Mouse (Mus musculus) MEL (cell line): Measurements from ENCODE around the gene Dnase2b. TPM values are rescaled to one million over a fixed set of nuclear protein-coding genes. Genes with fewer than 3 reads are reported as not detected.

Source experiments
- DNase-seq: peaks from one replicate; pipeline ENCODE4 v3.0.0; 2011; ENCODE audit warnings: low read depth, low spot score
- H3K27ac ChIP-seq: 2 replicates; pipeline ENCODE4 v1.5.1; 2012; ENCODE audit warnings: low read depth, mild to moderate bottlenecking, control low read depth, low read length, moderate library complexity; ENCODE audit not compliant: control insufficient read depth
- H3K27me3 ChIP-seq, 2 experiments: fragments of 150-350 bp in 1 of 2; sonication (generic) in 1 of 2; 2 replicates each; pipeline ENCODE4 v1.6.1; 2012; ENCODE audit warnings: low read length in 2 of 2, mild to moderate bottlenecking in 2 of 2, improper control_type of control experiment in 1 of 2, moderate library complexity in 1 of 2; ENCODE audit not compliant: insufficient read depth in 2 of 2, control insufficient read depth in 1 of 2
- H3K36me3 ChIP-seq, 2 experiments: 2 replicates each; pipeline ENCODE4 v1.6.1; 2012 to 2014; ENCODE audit warnings: low read length in 2 of 2, improper control_type of control experiment in 1 of 2, inconsistent platforms in 1 of 2, mild to moderate bottlenecking in 1 of 2; ENCODE audit not compliant: insufficient read depth in 2 of 2, control insufficient read depth in 1 of 2
- H3K4me1 ChIP-seq, 2 experiments: fragments of 150-350 bp in 1 of 2; sonication (generic) in 1 of 2; 2 replicates each; pipeline ENCODE4 v1.6.1; 2012; ENCODE audit warnings: low read length in 2 of 2, improper control_type of control experiment in 1 of 2, mild to moderate bottlenecking in 1 of 2; ENCODE audit not compliant: insufficient read depth in 2 of 2, control insufficient read depth in 1 of 2
- H3K4me3 ChIP-seq, 2 experiments: fragments of 150-350 bp in 1 of 2; sonication (generic) in 1 of 2; 2 replicates each; pipeline ENCODE4 v1.5.1; 2012; ENCODE audit warnings: low read depth in 2 of 2, low read length in 2 of 2, mild to moderate bottlenecking in 2 of 2, moderate library complexity in 2 of 2, control low read depth in 1 of 2, improper control_type of control experiment in 1 of 2; ENCODE audit not compliant: control insufficient read depth in 1 of 2, insufficient read depth in 1 of 2
- H3K79me2 ChIP-seq: 2 replicates; pipeline ENCODE4 v1.6.1; 2012; ENCODE audit warnings: mild to moderate bottlenecking, low read length, moderate library complexity; ENCODE audit not compliant: control insufficient read depth, poor library complexity, insufficient read depth
- H3K9ac ChIP-seq: 2 replicates; pipeline ENCODE4 v1.6.1; 2012; ENCODE audit warnings: low read depth, mild to moderate bottlenecking, control low read depth, low read length, moderate library complexity; ENCODE audit not compliant: control insufficient read depth, poor library complexity, severe bottlenecking
- H3K9me3 ChIP-seq: fragments of 150-350 bp; sonication (generic); replicated peaks from 2 replicates; pipeline ENCODE4 v1.6.1; 2012; ENCODE audit warnings: mild to moderate bottlenecking, low read length, improper control_type of control experiment, moderate library complexity; ENCODE audit not compliant: insufficient read depth
- ELF1 ChIP-seq: IDR thresholded peaks from 2 replicates; pipeline ENCODE4 v1.6.1; 2014; ENCODE audit warnings: low read depth, mild to moderate bottlenecking, inconsistent platforms, low read length, improper control_type of control experiment, moderate library complexity
- MYC ChIP-seq: IDR thresholded peaks from 2 replicates; pipeline ENCODE4 v1.6.1; 2011; ENCODE audit warnings: low read depth, mild to moderate bottlenecking, low read length, improper control_type of control experiment, moderate library complexity
- RCOR1 ChIP-seq: IDR thresholded peaks from 2 replicates; pipeline ENCODE4 v1.6.1; 2012; ENCODE audit warnings: low read depth, mild to moderate bottlenecking, inconsistent platforms, low read length, improper control_type of control experiment
- SMC3 ChIP-seq: IDR thresholded peaks from 2 replicates; pipeline ENCODE4 v1.6.1; 2011; ENCODE audit warnings: low read depth, low read length, improper control_type of control experiment
- TCF12 ChIP-seq: IDR thresholded peaks from 2 replicates; pipeline ENCODE4 v1.6.1; 2014; ENCODE audit warnings: low read depth, mild to moderate bottlenecking, inconsistent platforms, low read length, improper control_type of control experiment, moderate library complexity
- UBTF ChIP-seq: IDR thresholded peaks from 2 replicates; pipeline ENCODE4 v1.6.1; 2012; ENCODE audit warnings: low read depth, mild to moderate bottlenecking, inconsistent platforms, low read length, improper control_type of control experiment, moderate library complexity, borderline replicate concordance; ENCODE audit not compliant: insufficient read depth
- ZKSCAN1 ChIP-seq: IDR thresholded peaks from 2 replicates; pipeline ENCODE4 v1.6.1; 2012; ENCODE audit warnings: low read depth, mild to moderate bottlenecking, inconsistent platforms, low read length, improper control_type of control experiment, moderate library complexity
- polyA plus RNA-seq, 2 experiments: library from polyadenylated mRNA; stranded (reverse) in 1 of 2; unstranded in 1 of 2; fragments of >175 nt in 1 of 2; fragments of >200 nt in 1 of 2; gene quantifications; 2 replicates each; pipeline versions ENCODE4 v1.2.1 to v1.2.4; 2012; ENCODE audit warnings: low replicate concordance in 2 of 2, low read depth in 1 of 2; ENCODE audit not compliant: insufficient read length in 2 of 2, insufficient read depth in 1 of 2, missing spikeins in 1 of 2
- total RNA-seq: library from RNA; depleted of rRNA; stranded (reverse); fragments of 300-350 nt; gene quantifications from 2 replicates; pipeline ENCODE4 v1.2.3, GENCODE M21; 2012; rRNA removed

Gene Dnase2b
- total and polyA plus RNA-seq, 3 experiments = not detected

DNA sequence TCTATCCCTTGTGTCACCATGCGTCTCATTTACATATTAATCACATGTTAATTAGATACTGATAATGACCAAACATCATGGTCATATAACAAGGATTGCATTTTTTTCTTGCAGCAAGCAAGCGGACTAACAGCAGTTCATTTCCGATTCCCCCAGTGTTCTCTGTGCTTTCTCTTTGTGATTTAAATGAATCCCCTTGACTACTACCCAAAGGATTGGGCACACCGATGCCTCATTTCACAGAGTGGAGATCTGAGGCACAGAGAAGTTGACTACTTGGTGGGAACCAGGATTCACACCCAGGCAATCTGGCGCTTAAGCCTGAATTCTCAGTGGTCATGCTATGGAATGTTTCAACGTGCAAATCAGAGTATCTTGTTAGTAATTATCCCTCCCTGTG, 80.4 kb downstream of the Dnase2b start:
- Histone ChIP-seq H3K79me2 (no peaks in the 10 kb centered on the region), H3K4me3 (no peak overlapping the region), H3K27me3 (no peaks in the 10 kb centered on the region), H3K36me3 (no peaks in the 10 kb centered on the region), H3K4me1 (no peaks in the 10 kb centered on the region), H3K9me3 (no peaks in the 10 kb centered on the region), H3K9ac (no peak overlapping the region), H3K27ac (no peak overlapping the region)
- no peak for TF ChIP-seq RCOR1
- no peak for TF ChIP-seq MYC
- TF ChIP-seq UBTF = no peak
- TF ChIP-seq SMC3 = no peak
- no peak for TF ChIP-seq ZKSCAN1
- no peak for TF ChIP-seq ELF1
- no peak for TF ChIP-seq TCF12
- no peak for DNase-seq

Other genes with a start within 250 kb of the Dnase2b start
- 52.1 and 54.8 TPM in 2 replicates for gene Ssx2ip, start 211.0 kb downstream of the Dnase2b start, total RNA-seq
- gene Ssx2ip, start 211.0 kb downstream of the Dnase2b start, polyA plus RNA-seq = 100 to 1,000 TPM in 1 of 2 experiments, 10 to 100 TPM in 1; 70.0 to 270 TPM
- 3.2 and 3.7 TPM in 2 replicates for gene Ctbs, start 165.8 kb downstream of the Dnase2b start, total RNA-seq
- gene Ctbs, start 165.8 kb downstream of the Dnase2b start, polyA plus RNA-seq = 1 to 10 TPM in 1 of 2 experiments, not detected in 1; 5.1 TPM
- 1.1 and 1.2 TPM in 2 replicates for gene Spata1, start 115.8 kb downstream of the Dnase2b start, total RNA-seq
- 1 to 10 TPM in 1 of 2 experiments, not detected in 1; 1.9 TPM for gene Spata1, start 115.8 kb downstream of the Dnase2b start, polyA plus RNA-seq
- 186 and 193 TPM in 2 replicates for gene Gng5, start 115.8 kb downstream of the Dnase2b start, total RNA-seq
- 1,000 to 10,000 TPM in 1 of 2 experiments, 100 to 1,000 TPM in 1; 266 to 2,226 TPM for gene Gng5, start 115.8 kb downstream of the Dnase2b start, polyA plus RNA-seq
- gene Rpf1, start 94.2 kb downstream of the Dnase2b start, total RNA-seq = 68.3 and 72.3 TPM in 2 replicates
- gene Rpf1, start 94.2 kb downstream of the Dnase2b start, polyA plus RNA-seq = 100 to 1,000 TPM in 1 of 2 experiments, 10 to 100 TPM in 1; 73.6 to 369 TPM
- not detected in 2 replicates for gene Uox, start 45.2 kb downstream of the Dnase2b start, total RNA-seq
- not detected for gene Uox, start 45.2 kb downstream of the Dnase2b start, polyA plus RNA-seq
- gene 4930503B20Rik, start 35.7 kb upstream of the Dnase2b start, total RNA-seq = 0.08 TPM in 1 of 2 replicates, not detected in the other
- not detected for gene 4930503B20Rik, start 35.7 kb upstream of the Dnase2b start, polyA plus RNA-seq
- gene Samd13, start 70.0 kb upstream of the Dnase2b start, total RNA-seq = 1.1 and 1.9 TPM in 2 replicates
- gene Samd13, start 70.0 kb upstream of the Dnase2b start, polyA plus RNA-seq = 1 to 10 TPM in 1 of 2 experiments, not detected in 1; 1.2 TPM
- gene Prkacb, start 197.4 kb upstream of the Dnase2b start, total RNA-seq = 15.5 and 16.5 TPM in 2 replicates
- gene Prkacb, start 197.4 kb upstream of the Dnase2b start, polyA plus RNA-seq = 10 to 100 TPM; 31.8 to 55.6 TPM
- not detected in 2 replicates for gene Ttll7, start 236.8 kb upstream of the Dnase2b start, total RNA-seq
- not detected for gene Ttll7, start 236.8 kb upstream of the Dnase2b start, polyA plus RNA-seq